Mouse (Mus musculus): ENCODE results near the gene Folr1. TPM values are rescaled to one million over a fixed set of nuclear protein-coding genes. Genes with fewer than 3 reads are reported as not detected.

Folr1 gene
- polyA plus RNA-seq, 1 experiment from 2014 or later: 12.1 TPM

GRCm38 (mm10) chr7:101860978-101861377 is 9.6 kb downstream of the Folr1 start:
- no peak overlapping the region for H3K4me2 ChIP-seq (replicated peaks; ENCODE audit: low read depth, low read length)
- no peak overlapping the region for H3K27ac ChIP-seq (ENCODE audit: low read depth, low read length)
- DNase-seq (ENCODE audit: low spot score): no peak
- no peaks in the 10 kb centered on the region for H3K36me3 ChIP-seq (ENCODE audit: control insufficient read depth, insufficient read depth, low read length)
- no peak overlapping the region for H3K4me3 ChIP-seq (ENCODE audit: low read depth, low read length)
- no peak for ATAC-seq (ENCODE audit: low FRiP score)
- no peak overlapping the region for H3K9ac ChIP-seq (ENCODE audit: low read depth, low read length)
- H3K4me1 ChIP-seq (replicated peaks; ENCODE audit: control insufficient read depth, insufficient read depth, low read length): no peaks in the 10 kb centered on the region
- H3K9me3 ChIP-seq (ENCODE audit: control insufficient read depth, low read length): no peaks in the 10 kb centered on the region
- no peaks in the 10 kb centered on the region for H3K27me3 ChIP-seq (ENCODE audit: control insufficient read depth, insufficient read depth, low read length)

- H3K9ac ChIP-seq (ENCODE audit: low read depth, low read length): no peak overlapping the region
- no peak overlapping the region for H3K4me2 ChIP-seq (replicated peaks; ENCODE audit: low read depth, low read length)
- no peaks in the 10 kb centered on the region for H3K36me3 ChIP-seq (ENCODE audit: control insufficient read depth, insufficient read depth, low read length)
- H3K27me3 ChIP-seq (ENCODE audit: control insufficient read depth, insufficient read depth, low read length): no peaks in the 10 kb centered on the region
- H3K4me3 ChIP-seq (ENCODE audit: low read depth, low read length): no peak overlapping the region
- DNase-seq (ENCODE audit: low spot score): no peak
- WGBS: 86% methylated on average over 9 of the region's 9 CpGs
- H3K4me1 ChIP-seq (replicated peaks; ENCODE audit: control insufficient read depth, insufficient read depth, low read length): no peaks in the 10 kb centered on the region
- no peak overlapping the region for H3K27ac ChIP-seq (ENCODE audit: low read depth, low read length)
- no peak for ATAC-seq (ENCODE audit: low FRiP score)
- H3K9me3 ChIP-seq (ENCODE audit: control insufficient read depth, low read length): no peaks in the 10 kb centered on the region
These were observed 12.2 kb downstream of the Folr1 start for GRCm38 (mm10) chr7:101858362-101858761.

- Histone ChIP-seq H3K27ac (ENCODE audit: low read depth, low read length) (no peak within 1 kb of the TSS), H3K4me1 (replicated peaks; ENCODE audit: control insufficient read depth, insufficient read depth, low read length) (no peaks in the 10 kb centered on the region), H3K9ac (ENCODE audit: low read depth, low read length) (no peak within 1 kb of the TSS), H3K4me2 (replicated peaks; ENCODE audit: low read depth, low read length) (no peak within 1 kb of the TSS), H3K9me3 (ENCODE audit: control insufficient read depth, low read length) (no peaks in the 10 kb centered on the region), H3K27me3 (ENCODE audit: control insufficient read depth, insufficient read depth, low read length) (no peaks in the 10 kb centered on the region), H3K36me3 (ENCODE audit: control insufficient read depth, insufficient read depth, low read length) (no peaks in the 10 kb centered on the region), H3K4me3 (ENCODE audit: low read depth, low read length) (no peak within 1 kb of the TSS)
- no peak for DNase-seq (ENCODE audit: low spot score)
- 92% methylated on average over 4 of the region's 4 CpGs for WGBS
- no peak for ATAC-seq (ENCODE audit: low FRiP score)
These were observed 13.5 kb downstream of the Folr1 start, which contains the start of gene Folr2 for GRCm38 (mm10) chr7:101857094-101857493. TSS of gene Folr2 (minus strand) at chr7:101857194.

DNA sequence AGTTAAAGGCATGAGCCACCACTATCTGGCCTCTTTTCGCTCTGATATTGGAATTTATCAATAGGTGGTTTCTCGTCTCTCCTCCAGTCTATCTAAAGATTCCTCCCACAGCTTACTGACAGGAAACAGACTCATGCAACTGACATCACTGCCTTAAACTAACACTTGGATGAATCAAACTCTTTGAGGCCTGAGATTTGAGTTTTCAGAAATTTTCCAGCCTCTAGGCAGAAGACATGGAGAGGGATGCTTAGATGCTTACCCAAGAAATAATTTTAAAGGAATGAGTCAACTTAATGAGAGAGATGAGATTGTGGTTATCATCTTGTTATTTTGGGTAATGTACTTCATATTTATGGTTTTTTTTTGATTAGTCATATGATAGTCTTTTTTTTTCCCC is 16.8 kb downstream of the Folr1 start:
- Histone ChIP-seq H3K4me1 (replicated peaks; ENCODE audit: control insufficient read depth, insufficient read depth, low read length) (no peaks in the 10 kb centered on the region), H3K4me2 (replicated peaks; ENCODE audit: low read depth, low read length) (no peak overlapping the region), H3K27ac (ENCODE audit: low read depth, low read length) (no peak overlapping the region), H3K27me3 (ENCODE audit: control insufficient read depth, insufficient read depth, low read length) (no peaks in the 10 kb centered on the region), H3K9ac (ENCODE audit: low read depth, low read length) (no peak overlapping the region), H3K9me3 (ENCODE audit: control insufficient read depth, low read length) (no peaks in the 10 kb centered on the region), H3K36me3 (ENCODE audit: control insufficient read depth, insufficient read depth, low read length) (no peaks in the 10 kb centered on the region), H3K4me3 (ENCODE audit: low read depth, low read length) (no peak overlapping the region)
- no peak for DNase-seq (ENCODE audit: low spot score)
- ATAC-seq (ENCODE audit: low FRiP score): no peak
- 87% methylated on average over 2 of the region's 2 CpGs for WGBS

DNA sequence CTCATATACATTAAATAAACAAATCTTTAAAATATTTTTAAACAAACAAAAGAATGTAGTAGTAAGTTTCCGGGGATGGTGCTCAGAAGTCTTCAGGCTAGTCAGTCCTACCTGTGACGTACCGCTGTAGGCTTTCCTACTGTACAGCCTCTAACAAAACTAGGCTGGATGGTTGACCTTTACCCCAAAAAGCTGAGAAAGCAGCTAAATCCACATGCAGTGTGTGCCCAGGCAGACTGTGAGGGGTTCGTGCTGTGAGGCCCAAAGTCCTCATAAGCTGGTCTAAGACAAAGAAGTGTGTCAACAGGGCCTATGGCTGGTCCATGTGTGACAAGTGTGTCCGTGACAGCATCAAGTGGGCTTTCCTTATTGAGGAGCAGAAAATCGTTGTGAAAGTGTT is 17.7 kb downstream of the Folr1 start:
- Histone ChIP-seq H3K4me2 (replicated peaks; ENCODE audit: low read depth, low read length) (no peak overlapping the region), H3K4me1 (replicated peaks; ENCODE audit: control insufficient read depth, insufficient read depth, low read length) (no peaks in the 10 kb centered on the region), H3K27ac (ENCODE audit: low read depth, low read length) (no peak overlapping the region), H3K4me3 (ENCODE audit: low read depth, low read length) (no peak overlapping the region), H3K9ac (ENCODE audit: low read depth, low read length) (no peak overlapping the region), H3K9me3 (ENCODE audit: control insufficient read depth, low read length) (no peaks in the 10 kb centered on the region), H3K27me3 (ENCODE audit: control insufficient read depth, insufficient read depth, low read length) (no peaks in the 10 kb centered on the region), H3K36me3 (ENCODE audit: control insufficient read depth, insufficient read depth, low read length) (no peaks in the 10 kb centered on the region)
- 85% methylated on average over 6 of the region's 6 CpGs for WGBS
- DNase-seq (ENCODE audit: low spot score) (no peak), ATAC-seq (ENCODE audit: low FRiP score) (no peak)

DNA sequence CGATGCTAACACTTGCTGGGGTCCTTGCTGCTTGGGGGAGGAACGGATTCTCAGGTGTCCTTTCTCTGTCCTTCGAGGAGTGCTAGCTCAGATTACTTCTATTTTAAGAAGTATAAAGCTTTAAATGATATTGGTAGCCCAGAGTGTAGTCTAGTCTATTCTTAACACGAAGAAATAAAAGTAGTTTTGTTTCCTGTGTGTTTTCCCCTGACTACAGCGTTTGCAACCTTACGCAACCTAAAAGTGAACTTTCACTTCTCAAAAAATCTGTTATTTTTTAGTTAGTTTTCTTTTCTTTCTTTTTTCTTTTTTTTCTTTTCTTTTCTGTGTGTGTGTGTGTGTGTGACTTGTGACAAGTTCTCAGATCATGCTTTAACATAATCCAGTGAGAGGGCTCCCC is 18.9 kb downstream of the Folr1 start:
- Histone ChIP-seq H3K4me1 (replicated peaks; ENCODE audit: control insufficient read depth, insufficient read depth, low read length) (no peaks in the 10 kb centered on the region), H3K27ac (ENCODE audit: low read depth, low read length) (no peak overlapping the region), H3K4me2 (replicated peaks; ENCODE audit: low read depth, low read length) (no peak overlapping the region), H3K36me3 (ENCODE audit: control insufficient read depth, insufficient read depth, low read length) (no peaks in the 10 kb centered on the region), H3K9ac (ENCODE audit: low read depth, low read length) (no peak overlapping the region), H3K27me3 (ENCODE audit: control insufficient read depth, insufficient read depth, low read length) (no peaks in the 10 kb centered on the region), H3K4me3 (ENCODE audit: low read depth, low read length) (no peak overlapping the region), H3K9me3 (ENCODE audit: control insufficient read depth, low read length) (no peaks in the 10 kb centered on the region)
- ATAC-seq (ENCODE audit: low FRiP score) (no peak), DNase-seq (ENCODE audit: low spot score) (no peak)
- WGBS: 91% methylated on average over 6 of the region's 6 CpGs

GRCm38 (mm10) chr7:101847934-101848333 is 22.7 kb downstream of the Folr1 start:
- DNase-seq (ENCODE audit: low spot score) (no peak), ATAC-seq (ENCODE audit: low FRiP score) (no peak)
- no peaks in the 10 kb centered on the region for H3K4me1 ChIP-seq (replicated peaks; ENCODE audit: control insufficient read depth, insufficient read depth, low read length)
- no peaks in the 10 kb centered on the region for H3K36me3 ChIP-seq (ENCODE audit: control insufficient read depth, insufficient read depth, low read length)
- no peaks in the 10 kb centered on the region for H3K27me3 ChIP-seq (ENCODE audit: control insufficient read depth, insufficient read depth, low read length)
- H3K4me2 ChIP-seq (replicated peaks; ENCODE audit: low read depth, low read length): no peak overlapping the region
- no peak overlapping the region for H3K9ac ChIP-seq (ENCODE audit: low read depth, low read length)
- H3K27ac ChIP-seq (ENCODE audit: low read depth, low read length): no peak overlapping the region
- 90% methylated on average over 1 of the region's 1 CpGs for WGBS
- H3K4me3 ChIP-seq (ENCODE audit: low read depth, low read length): no peak overlapping the region
- H3K9me3 ChIP-seq (ENCODE audit: control insufficient read depth, low read length): no peaks in the 10 kb centered on the region

GRCm38 (mm10) chr7:101844186-101844585 is 26.4 kb downstream of the Folr1 start:
- no peak overlapping the region for H3K4me2 ChIP-seq (replicated peaks; ENCODE audit: low read depth, low read length)
- 73% methylated on average over 6 of the region's 6 CpGs for WGBS
- ATAC-seq (ENCODE audit: low FRiP score) (no peak), DNase-seq (ENCODE audit: low spot score) (no peak)
- H3K9me3 ChIP-seq (ENCODE audit: control insufficient read depth, low read length): no peaks in the 10 kb centered on the region
- no peaks in the 10 kb centered on the region for H3K4me1 ChIP-seq (replicated peaks; ENCODE audit: control insufficient read depth, insufficient read depth, low read length)
- no peak overlapping the region for H3K9ac ChIP-seq (ENCODE audit: low read depth, low read length)
- no peaks in the 10 kb centered on the region for H3K36me3 ChIP-seq (ENCODE audit: control insufficient read depth, insufficient read depth, low read length)
- no peak overlapping the region for H3K4me3 ChIP-seq (ENCODE audit: low read depth, low read length)
- no peak overlapping the region for H3K27ac ChIP-seq (ENCODE audit: low read depth, low read length)
- H3K27me3 ChIP-seq (ENCODE audit: control insufficient read depth, insufficient read depth, low read length): no peaks in the 10 kb centered on the region

- Histone ChIP-seq H3K36me3 (ENCODE audit: control insufficient read depth, insufficient read depth, low read length) (no peaks in the 10 kb centered on the region), H3K27me3 (ENCODE audit: control insufficient read depth, insufficient read depth, low read length) (no peaks in the 10 kb centered on the region), H3K27ac (ENCODE audit: low read depth, low read length) (peak within 1 kb of the TSS; percentile 86), H3K4me3 (ENCODE audit: low read depth, low read length) (peak within 1 kb of the TSS; percentile 79), H3K9ac (ENCODE audit: low read depth, low read length) (peak within 1 kb of the TSS; percentile 96), H3K9me3 (ENCODE audit: control insufficient read depth, low read length) (no peaks in the 10 kb centered on the region), H3K4me1 (replicated peaks; ENCODE audit: control insufficient read depth, insufficient read depth, low read length) (peaks cover 6% of the 10 kb centered on the region; the same call in 1 of the 2 replicates), H3K4me2 (replicated peaks; ENCODE audit: low read depth, low read length) (peak within 1 kb of the TSS; percentile 89)
- under 1% methylated on average over 58 of the region's 64 CpGs for WGBS
- DNase-seq (ENCODE audit: low spot score) (peak; percentile 88), ATAC-seq (ENCODE audit: low FRiP score) (peak; percentile 81)
These were observed 32.7 kb downstream of the Folr1 start, which contains the start of gene Inppl1 for GRCm38 (mm10) chr7:101837606-101838471. TSS of gene Inppl1 (minus strand) at chr7:101838229.
